Mouse (Mus musculus) testis, adult 2 months (tissue): Measurements from ENCODE around the gene Spata32. TPM values are rescaled to one million over a fixed set of nuclear protein-coding genes. Genes with fewer than 3 reads are reported as not detected.
A peak's percentile ranks its signal among the peaks of the same experiment; 100 is the strongest.

Experiments
- H3K27ac ChIP-seq: fragments of 200-500 bp; 2 replicates; pipeline ENCODE4 v1.5.1; 2012; ENCODE audit warnings: low read depth, low read length; ENCODE audit not compliant: control insufficient read depth, insufficient read depth
- H3K27me3 ChIP-seq: fragments of 200-500 bp; 2 replicates; pipeline ENCODE4 v1.6.1; 2012; ENCODE audit warnings: mild to moderate bottlenecking, low read length, moderate library complexity; ENCODE audit not compliant: control insufficient read depth, insufficient read depth
- H3K36me3 ChIP-seq: fragments of 200-500 bp; 2 replicates; pipeline ENCODE4 v1.6.1; 2012; ENCODE audit warnings: mild to moderate bottlenecking, low read length; ENCODE audit not compliant: control insufficient read depth, insufficient read depth
- H3K4me1 ChIP-seq: fragments of 200-500 bp; 2 replicates; pipeline ENCODE4 v1.6.1; 2012; ENCODE audit warnings: low read length; ENCODE audit not compliant: control insufficient read depth, insufficient read depth
- H3K4me3 ChIP-seq: fragments of 200-500 bp; 2 replicates; pipeline ENCODE4 v1.5.1; 2012; ENCODE audit warnings: low read depth, mild to moderate bottlenecking, low read length, moderate library complexity, mixed read lengths; ENCODE audit not compliant: control insufficient read depth
- CTCF ChIP-seq: fragments of 200-500 bp; IDR thresholded peaks from 2 replicates; pipeline ENCODE4 v1.5.1; 2012; ENCODE audit warnings: low read depth, mild to moderate bottlenecking, inconsistent platforms, low read length, moderate library complexity; ENCODE audit not compliant: control insufficient read depth, insufficient read depth, insufficient replicate concordance
- POLR2A ChIP-seq: fragments of 200-500 bp; IDR thresholded peaks from 2 replicates; pipeline ENCODE4 v1.6.1; 2012; ENCODE audit warnings: low read depth, mild to moderate bottlenecking, inconsistent platforms, low read length, moderate library complexity; ENCODE audit not compliant: control insufficient read depth
- polyA plus RNA-seq: library from polyadenylated mRNA; depleted of rRNA; stranded (reverse); fragments of >200 nt; gene quantifications from 2 replicates; pipeline ENCODE4 v1.2.3, GENCODE M21; 2012; rRNA removed

Spata32 gene
- polyA plus RNA-seq, 1 experiment, result 142 TPM

GRCm38 (mm10) chr11:103169664-103170063 lies 48.6 kb downstream of the Spata32 start:
- Histone ChIP-seq H3K4me1 (peaks cover 5% of the 10 kb centered on the region; the same call in 1 of the 2 replicates), H3K36me3 (no peaks in the 10 kb centered on the region), H3K4me3 (no peak overlapping the region), H3K27me3 (no peaks in the 10 kb centered on the region), H3K27ac (no peak overlapping the region)
- TF ChIP-seq POLR2A, result no peak
- no peak for TF ChIP-seq CTCF

DNA sequence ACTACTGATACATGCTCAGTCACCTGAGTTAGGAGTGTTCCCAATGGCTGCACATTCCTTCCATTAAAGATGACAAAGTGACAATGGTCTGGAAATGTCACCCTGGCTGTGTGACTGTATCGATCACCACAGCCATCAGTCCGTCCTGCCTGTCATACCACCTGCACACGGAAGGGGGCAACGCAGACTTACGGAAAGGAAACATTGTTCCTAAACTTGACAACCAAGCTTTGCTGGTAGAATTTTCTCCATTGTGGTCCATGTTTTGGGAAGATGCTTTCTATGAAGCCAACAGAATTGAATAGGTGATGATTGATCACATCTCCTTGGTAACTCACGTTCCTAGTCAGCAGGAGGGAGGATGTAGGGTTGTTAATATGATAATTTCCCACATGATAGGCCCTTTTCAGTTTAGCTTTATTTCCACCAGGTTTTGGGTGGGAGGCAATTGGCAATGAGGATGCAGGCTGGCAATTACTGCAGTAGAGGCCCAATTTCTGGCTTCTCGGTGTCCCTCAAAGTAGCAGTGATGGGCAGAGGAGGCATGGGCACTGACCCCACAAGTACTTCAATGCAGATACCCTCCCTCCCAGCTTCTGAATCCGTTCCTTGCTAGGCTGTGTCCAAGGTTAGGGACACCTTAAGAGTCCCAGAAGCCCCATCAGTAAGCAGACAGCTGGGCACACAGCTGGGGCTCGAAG lies 49.4 kb downstream of the Spata32 start:
- no peak overlapping the region for H3K27ac ChIP-seq
- H3K36me3 ChIP-seq, result no peaks in the 10 kb centered on the region
- no peak overlapping the region for H3K4me3 ChIP-seq
- H3K27me3 ChIP-seq, result no peaks in the 10 kb centered on the region
- H3K4me1 ChIP-seq, result peaks cover 7% of the 10 kb centered on the region; the same call in 1 of the 2 replicates
- TF ChIP-seq POLR2A (no peak), CTCF (peak; percentile 87; the same call in 1 of the 2 replicates)

DNA sequence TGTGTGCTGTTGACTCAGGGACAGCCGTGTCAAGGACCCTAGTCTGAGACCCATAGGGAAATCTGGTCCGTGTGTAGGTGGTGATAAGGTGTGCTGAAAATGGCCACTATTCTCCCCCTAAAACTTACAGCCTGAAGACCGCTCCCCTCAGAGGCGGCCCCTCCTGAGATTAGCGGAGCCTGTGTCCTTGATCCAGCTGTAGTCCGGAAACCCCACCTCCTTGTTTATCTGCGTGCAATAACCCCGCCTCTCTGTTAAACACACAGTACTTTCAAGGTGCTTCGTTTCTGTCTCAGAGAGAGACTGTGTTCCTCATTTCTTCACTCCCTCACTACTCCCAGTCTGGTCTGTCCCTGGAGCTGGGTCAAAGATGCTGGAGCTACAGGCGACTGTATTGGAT lies 53.8 kb downstream of the Spata32 start:
- no peak for TF ChIP-seq CTCF

DNA sequence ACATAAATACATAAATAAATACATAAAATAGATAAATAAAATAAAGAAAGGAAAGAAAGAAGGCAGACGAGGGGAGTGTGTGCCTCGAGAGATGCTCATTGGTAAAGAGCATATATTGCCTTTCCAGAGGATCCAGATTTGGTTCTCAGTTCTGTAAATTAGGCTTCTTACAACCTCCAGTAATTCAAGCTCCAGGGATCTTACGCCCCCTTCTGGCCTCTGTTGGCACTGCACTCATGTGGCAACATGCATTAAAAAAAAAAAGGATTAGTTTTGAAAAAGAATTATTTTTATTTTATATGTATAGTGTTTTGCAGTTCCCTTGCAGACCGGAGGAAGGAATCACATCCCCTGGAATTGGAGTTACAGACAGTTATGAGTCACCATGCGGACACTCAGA lies 56.1 kb downstream of the Spata32 start:
- H3K27me3 ChIP-seq, result no peaks in the 10 kb centered on the region
- H3K4me1 ChIP-seq, result peaks cover 11% of the 10 kb centered on the region
- TF ChIP-seq CTCF, result peak; percentile 16; the same call in 1 of the 2 replicates
- TF ChIP-seq POLR2A, result no peak
- H3K27ac ChIP-seq, result no peak overlapping the region
- H3K36me3 ChIP-seq, result no peaks in the 10 kb centered on the region
- H3K4me3 ChIP-seq, result no peak overlapping the region

More for the DNA sequence above, 53.8 kb downstream of the Spata32 start:
- Histone ChIP-seq H3K27ac (no peak overlapping the region), H3K27me3 (no peaks in the 10 kb centered on the region), H3K36me3 (no peaks in the 10 kb centered on the region), H3K4me3 (peak overlapping the region; percentile 15; the same call in 1 of the 2 replicates), H3K4me1 (peaks cover 6% of the 10 kb centered on the region)

GRCm38 (mm10) chr11:103161449-103161848 lies 56.8 kb downstream of the Spata32 start:
- no peaks in the 10 kb centered on the region for H3K27me3 ChIP-seq
- no peak for TF ChIP-seq POLR2A
- TF ChIP-seq CTCF, result no peak
- H3K4me1 ChIP-seq, result peaks cover 11% of the 10 kb centered on the region
- no peaks in the 10 kb centered on the region for H3K36me3 ChIP-seq
- no peak overlapping the region for H3K4me3 ChIP-seq
- H3K27ac ChIP-seq, result no peak overlapping the region

GRCm38 (mm10) chr11:103160738-103161137 lies 57.5 kb downstream of the Spata32 start:
- Histone ChIP-seq H3K4me1 (peaks cover 11% of the 10 kb centered on the region), H3K4me3 (no peak overlapping the region), H3K36me3 (no peaks in the 10 kb centered on the region), H3K27me3 (no peaks in the 10 kb centered on the region), H3K27ac (no peak overlapping the region)
- no peak for TF ChIP-seq POLR2A
- TF ChIP-seq CTCF, result no peak

DNA sequence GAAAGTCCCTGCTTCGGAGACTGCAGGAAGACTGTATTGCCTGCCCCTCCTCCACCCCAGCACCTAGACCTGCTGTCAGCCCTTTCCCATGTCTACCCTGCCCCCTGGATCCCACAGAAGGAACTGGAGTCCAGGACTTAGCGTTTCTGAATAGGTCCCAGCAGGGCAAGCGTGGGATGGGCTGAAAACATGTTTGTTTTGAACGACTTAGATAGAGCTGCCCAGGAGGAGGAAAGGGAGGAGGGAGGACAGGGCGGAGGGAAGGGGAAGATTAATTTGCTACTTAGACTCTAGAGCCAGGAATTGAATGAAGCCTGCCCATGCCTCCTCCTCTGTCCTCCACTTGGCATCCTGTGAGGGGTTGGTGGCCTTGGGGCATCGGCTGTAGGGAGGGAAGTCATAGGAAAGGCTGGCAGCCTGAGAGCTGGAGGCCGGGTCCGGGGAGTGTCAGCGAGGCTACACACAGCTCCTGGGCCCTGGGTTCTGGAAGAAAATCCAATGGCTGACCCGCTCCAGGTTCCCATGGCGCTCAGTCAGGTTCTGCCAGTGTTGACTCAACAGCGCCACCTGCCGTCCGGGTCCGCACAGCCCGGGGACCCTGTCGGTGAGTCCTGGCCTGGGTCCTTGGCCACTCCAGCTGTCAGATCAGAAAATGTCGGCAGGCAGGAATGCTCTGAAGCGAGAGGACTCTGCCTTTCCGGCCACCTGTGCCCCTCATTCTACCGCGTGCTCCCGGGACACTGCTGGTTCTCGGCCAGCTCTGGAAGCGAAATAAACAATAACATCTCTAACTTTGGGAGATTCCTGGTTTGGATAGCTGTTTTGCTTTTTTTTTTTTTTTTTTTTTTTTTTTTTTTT lies 59.4 kb downstream of the Spata32 start:
- Histone ChIP-seq H3K4me1 (peaks cover 9% of the 10 kb centered on the region), H3K27ac (peak overlapping the region; percentile 73), H3K27me3 (no peaks in the 10 kb centered on the region), H3K4me3 (peak overlapping the region; percentile 74), H3K36me3 (no peaks in the 10 kb centered on the region)
- TF ChIP-seq POLR2A, result peak; percentile 39; the same call in 1 of the 2 replicates
- peak; percentile 98 for TF ChIP-seq CTCF

Other genes with a start within 250 kb of the Spata32 start
- gene Nmt1, start 190.2 kb downstream of the Spata32 start, polyA plus RNA-seq, result 97.3 and 100 TPM in 2 replicates
- gene Dcakd, start 190.1 kb downstream of the Spata32 start, polyA plus RNA-seq, result 24.0 and 26.8 TPM in 2 replicates
- 4.9 and 5.5 TPM in 2 replicates for gene Plcd3, start 116.8 kb downstream of the Spata32 start, polyA plus RNA-seq
- 5.7 and 7.2 TPM in 2 replicates for gene Acbd4, start 116.8 kb downstream of the Spata32 start, polyA plus RNA-seq
- 5.8 and 6.1 TPM in 2 replicates for gene Hexim1, start 102.2 kb downstream of the Spata32 start, polyA plus RNA-seq
- gene Hexim2, start 86.0 kb downstream of the Spata32 start, polyA plus RNA-seq, result 38.8 and 53.8 TPM in 2 replicates
- gene Fmnl1, start 47.3 kb downstream of the Spata32 start, polyA plus RNA-seq, result 18.4 and 21.6 TPM in 2 replicates
- gene 1700023F06Rik, start 9.9 kb downstream of the Spata32 start, polyA plus RNA-seq, result 451 and 466 TPM in 2 replicates
- 2.4 and 5.2 TPM in 2 replicates for gene Map3k14, start 49.0 kb upstream of the Spata32 start, polyA plus RNA-seq
- gene Arhgap27, start 145.3 kb upstream of the Spata32 start, polyA plus RNA-seq, result 1.0 and 1.6 TPM in 2 replicates
- 5.9 and 6.3 TPM in 2 replicates for gene Plekhm1, start 194.3 kb upstream of the Spata32 start, polyA plus RNA-seq